Mouse (Mus musculus) kidney, embryonic 16.5 days (tissue): Measurements from ENCODE around the gene Stk40. TPM values are rescaled to one million over a fixed set of nuclear protein-coding genes. Genes with fewer than 3 reads are reported as not detected.

Experiments
- ATAC-seq: fragments of 200-750 bp; cut with Nextera tagmentation; 2 replicates; pipeline ENCODE4 v1.8.0; 2017; ENCODE audit warnings: moderate TSS enrichment; ENCODE audit not compliant: low FRiP score, low TSS enrichment
- H3K27ac ChIP-seq: fragments of 300-500 bp; sonication (generic); 2 replicates; pipeline ENCODE4 v1.5.1; 2014; ENCODE audit warnings: low read length
- H3K27me3 ChIP-seq: fragments of 300-500 bp; sonication (generic); 2 replicates; pipeline ENCODE4 v1.6.1; 2014; ENCODE audit warnings: low read length, control low read depth, mixed read lengths; ENCODE audit not compliant: insufficient read depth
- H3K36me3 ChIP-seq: fragments of 300-500 bp; sonication (generic); 2 replicates; pipeline ENCODE4 v1.6.1; 2014; ENCODE audit warnings: low read length, control low read depth, mixed read lengths; ENCODE audit not compliant: insufficient read depth
- H3K4me1 ChIP-seq: fragments of 300-500 bp; sonication (generic); 2 replicates; pipeline ENCODE4 v1.6.1; 2014; ENCODE audit warnings: low read length, control low read depth, mixed read lengths; ENCODE audit not compliant: insufficient read depth
- H3K4me2 ChIP-seq: fragments of 300-500 bp; sonication (generic); replicated peaks from 2 replicates; pipeline ENCODE4 v1.6.1; 2014; ENCODE audit warnings: low read depth, low read length
- H3K4me3 ChIP-seq: fragments of 300-500 bp; sonication (generic); 2 replicates; pipeline ENCODE4 v1.5.1; 2014; ENCODE audit warnings: mild to moderate bottlenecking, low read length
- H3K9ac ChIP-seq: fragments of 300-500 bp; sonication (generic); replicated peaks from 2 replicates; pipeline ENCODE4 v1.6.1; 2014; ENCODE audit warnings: low read length
- H3K9me3 ChIP-seq: fragments of 300-500 bp; sonication (generic); 2 replicates; pipeline ENCODE4 v1.6.1; 2016; ENCODE audit warnings: low read length, control low read depth
- WGBS: fragments of 180-500 bp; shearing (Covaris S2); extraction: QIAGEN DNeasy Blood & Tissue Kit; methylation state at CpG from one replicate; pipeline ENCODE4 v1.1.7; 2014; 5-methylcytosine and 5-hydroxymethylcytosine counted together
- polyA plus RNA-seq: library from polyadenylated mRNA; unstranded; fragments of >200 nt; fragmentation: Nextera tagmentation; extraction: Ambion mirVana; gene quantifications from 2 replicates; pipeline ENCODE4 v1.2.1, GENCODE M21; 2015

Stk40 gene
- 43.9 and 44.5 TPM in 2 replicates for polyA plus RNA-seq

DNA sequence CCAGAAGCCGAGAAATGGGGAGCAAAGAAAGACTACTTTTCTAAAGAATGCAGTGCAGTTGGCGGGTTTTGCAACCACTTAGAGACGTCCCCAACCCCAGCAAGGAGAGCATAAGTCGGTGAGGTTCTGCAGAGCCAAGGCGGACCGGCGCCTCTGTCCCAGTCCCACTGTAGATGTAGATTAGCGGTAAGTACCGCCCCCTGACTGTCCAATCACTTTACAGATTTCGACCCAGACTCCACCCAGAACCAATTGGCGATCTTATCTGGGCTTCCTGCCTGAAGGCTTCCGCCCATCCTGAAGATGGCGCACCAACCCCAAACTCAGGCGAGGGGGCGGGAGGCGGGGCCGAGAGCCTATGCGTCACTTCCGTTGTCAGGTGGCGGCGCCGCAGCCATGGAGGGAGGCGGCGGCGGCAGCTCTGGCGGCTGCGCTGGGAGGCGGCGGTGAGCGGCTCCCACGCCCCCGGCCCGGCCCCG is at the start of gene Stk40:
TSS of gene Stk40 (plus strand) at position 368 of the 479 bp plus-strand sequence.
- Histone ChIP-seq H3K9ac (peak within 1 kb of the TSS; percentile 73), H3K4me3 (peak within 1 kb of the TSS; percentile 67), H3K27me3 (no peaks in the 10 kb centered on the region), H3K27ac (peak within 1 kb of the TSS; percentile 84), H3K4me1 (peaks cover 44% of the 10 kb centered on the region), H3K9me3 (no peaks in the 10 kb centered on the region), H3K36me3 (0 out of 2 replicates have a peak, but pooled peaks cover 5% of the 10 kb centered on the region), H3K4me2 (peak within 1 kb of the TSS; percentile 98)
- 2% methylated on average over 34 of the region's 34 CpGs for WGBS
- peak; percentile 95 for ATAC-seq

DNA sequence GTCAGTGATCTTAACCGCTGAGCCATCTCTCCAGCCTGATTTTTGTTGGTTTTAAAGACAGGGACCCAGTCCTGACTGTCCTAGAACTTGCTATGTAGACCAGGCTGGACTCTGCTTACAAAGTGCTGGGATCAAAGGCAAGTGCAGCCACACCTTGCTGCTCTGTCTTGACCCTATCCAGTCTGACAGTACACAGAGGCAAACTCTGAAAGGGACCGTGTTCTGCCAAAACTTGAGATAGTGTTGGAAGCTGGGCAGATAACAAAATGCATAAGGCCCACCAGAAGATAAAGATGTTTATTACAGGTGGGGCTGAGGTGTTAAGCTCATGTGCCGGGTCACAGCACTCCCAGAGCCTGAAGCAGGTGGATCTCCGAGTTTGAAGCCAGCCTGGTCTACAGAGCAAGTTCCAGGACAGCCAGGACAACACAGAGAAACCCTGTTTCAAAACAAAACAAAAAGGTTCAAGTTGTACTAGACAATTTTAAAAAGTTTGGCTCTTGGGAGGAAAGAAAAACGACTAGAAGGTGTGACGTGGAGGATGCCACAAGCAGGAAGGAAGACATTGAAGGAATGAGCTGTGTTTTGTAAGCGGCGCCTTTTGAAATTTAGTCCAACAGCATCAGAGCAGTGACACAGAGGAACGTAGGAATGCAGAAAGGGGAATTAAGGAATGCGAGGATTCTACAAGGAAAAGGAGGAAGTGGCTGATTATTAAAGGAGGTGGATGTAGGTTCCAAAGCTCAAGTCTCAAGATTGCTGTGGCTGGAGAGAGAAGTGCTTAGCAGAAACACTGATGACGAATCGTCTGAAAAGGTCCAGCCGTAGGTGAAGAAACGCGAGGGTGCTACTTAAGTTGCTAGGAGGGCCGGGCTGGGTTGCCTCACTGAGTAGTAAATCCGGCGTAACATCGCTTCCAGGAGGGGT is 46.3 kb upstream of the Stk40 start:
- 13% methylated on average over 19 of the region's 19 CpGs for WGBS
- Histone ChIP-seq H3K9ac (peak overlapping the region; percentile 73), H3K4me1 (peaks cover 16% of the 10 kb centered on the region), H3K9me3 (no peaks in the 10 kb centered on the region), H3K36me3 (peaks cover 21% of the 10 kb centered on the region), H3K27ac (peak overlapping the region; percentile 73), H3K4me2 (peak overlapping the region; percentile 93), H3K4me3 (peak overlapping the region; percentile 84), H3K27me3 (no peaks in the 10 kb centered on the region)
- no peak for ATAC-seq

DNA sequence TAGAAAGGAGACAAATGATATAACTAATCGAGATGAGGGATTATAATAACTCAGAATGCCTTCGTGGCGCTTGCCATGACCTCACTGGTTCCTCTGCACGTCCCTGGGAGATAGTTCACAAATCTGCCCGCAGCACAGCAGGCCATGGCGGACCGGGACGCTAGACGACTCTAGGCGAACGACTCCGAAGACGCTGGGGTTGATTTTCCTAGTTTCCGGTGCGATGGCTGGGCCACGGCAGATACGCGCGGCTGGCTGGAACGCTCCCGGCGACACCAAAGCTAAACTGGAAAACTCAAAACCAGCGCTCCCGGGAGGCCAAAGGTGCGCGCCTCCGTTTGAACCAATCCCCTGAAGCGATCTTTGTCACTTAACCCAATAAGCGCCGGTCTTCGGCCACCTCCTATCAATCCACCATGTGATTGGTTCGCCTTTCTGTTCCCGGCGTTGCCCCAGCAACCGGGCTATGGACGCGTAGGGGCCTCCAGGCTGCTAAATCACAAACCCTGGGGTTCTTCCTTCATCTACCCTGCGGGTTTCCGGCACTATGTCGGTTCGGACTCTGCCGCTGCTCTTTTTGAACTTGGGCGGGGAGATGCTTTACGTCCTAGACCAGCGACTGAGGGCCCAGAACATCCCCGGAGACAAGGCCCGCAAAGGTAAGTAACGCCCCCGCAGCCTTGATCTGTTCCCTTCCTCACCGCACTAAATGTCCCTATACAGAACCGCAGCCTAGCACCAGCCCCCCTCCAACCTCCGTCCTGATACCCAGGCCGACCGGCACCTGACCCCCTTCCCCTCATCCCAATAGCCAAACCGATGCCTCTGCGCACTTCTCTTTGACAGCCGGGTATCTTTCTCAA is 45.4 kb upstream of the Stk40 start, which contains the start of gene Oscp1:
TSS of gene Oscp1 (plus strand) at position 432 of the 863 bp plus-strand sequence.
- H3K4me3 ChIP-seq = peak within 1 kb of the TSS; percentile 84
- no peaks in the 10 kb centered on the region for H3K9me3 ChIP-seq
- H3K9ac ChIP-seq = peak within 1 kb of the TSS; percentile 78
- WGBS = under 1% methylated on average over 57 of the region's 57 CpGs
- peak; percentile 98 for ATAC-seq
- no peaks in the 10 kb centered on the region for H3K27me3 ChIP-seq
- H3K36me3 ChIP-seq = peaks cover 16% of the 10 kb centered on the region
- peak within 1 kb of the TSS; percentile 93 for H3K4me2 ChIP-seq
- H3K4me1 ChIP-seq = peaks cover 16% of the 10 kb centered on the region
- H3K27ac ChIP-seq = peak within 1 kb of the TSS; percentile 73

DNA sequence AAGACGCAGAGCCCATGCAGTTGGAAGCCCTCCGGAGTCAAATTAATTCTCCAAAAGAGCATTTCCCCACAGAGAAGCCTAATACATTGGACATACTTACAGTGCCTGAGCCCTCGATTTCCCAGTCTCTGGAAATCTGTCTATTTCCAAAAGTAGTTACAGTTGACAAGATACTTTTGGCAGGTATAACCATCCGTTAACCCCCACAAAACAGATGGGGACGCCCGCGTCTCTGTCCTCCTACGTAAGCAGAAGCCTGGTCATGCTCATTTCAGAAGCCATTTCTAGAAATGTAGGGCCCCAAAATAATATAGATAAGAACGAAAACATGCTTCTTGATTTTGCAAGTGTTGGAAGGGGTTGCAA is 44.8 kb upstream of the Stk40 start:
- peaks cover 16% of the 10 kb centered on the region for H3K4me1 ChIP-seq
- H3K9me3 ChIP-seq = no peaks in the 10 kb centered on the region
- peaks cover 11% of the 10 kb centered on the region for H3K36me3 ChIP-seq
- peak overlapping the region; percentile 93 for H3K4me2 ChIP-seq
- 33% methylated on average over 9 of the region's 9 CpGs for WGBS
- H3K4me3 ChIP-seq = peak overlapping the region; percentile 84
- H3K27me3 ChIP-seq = no peaks in the 10 kb centered on the region
- no peak overlapping the region for H3K27ac ChIP-seq
- H3K9ac ChIP-seq = peak overlapping the region; percentile 78
- no peak for ATAC-seq

DNA sequence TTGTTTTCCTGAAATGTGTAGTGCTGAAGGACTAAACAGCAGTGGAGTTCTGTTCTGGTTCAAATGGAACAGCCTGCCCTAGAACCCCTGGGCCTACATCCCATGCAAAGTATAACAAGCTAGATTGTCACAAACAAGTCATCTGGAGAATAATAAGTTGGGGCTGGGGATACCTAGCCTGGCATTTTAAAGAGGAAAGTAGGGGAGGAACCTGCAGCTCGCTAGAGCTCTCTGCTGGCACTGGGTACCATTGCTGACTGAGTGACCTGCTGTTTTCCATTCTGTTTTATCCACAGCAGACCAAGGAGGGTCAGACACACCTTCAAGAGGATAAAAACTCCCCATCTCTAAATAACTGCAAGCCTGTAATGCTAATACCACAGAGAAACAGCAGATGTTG is 40.9 kb upstream of the Stk40 start:
- Histone ChIP-seq H3K4me2 (no peak overlapping the region), H3K4me3 (no peak overlapping the region), H3K27ac (no peak overlapping the region), H3K36me3 (no peaks in the 10 kb centered on the region), H3K4me1 (peaks cover 9% of the 10 kb centered on the region), H3K27me3 (no peaks in the 10 kb centered on the region), H3K9ac (no peak overlapping the region), H3K9me3 (no peaks in the 10 kb centered on the region)
- 37% methylated on average over 1 of the region's 1 CpGs for WGBS
- ATAC-seq = no peak

DNA sequence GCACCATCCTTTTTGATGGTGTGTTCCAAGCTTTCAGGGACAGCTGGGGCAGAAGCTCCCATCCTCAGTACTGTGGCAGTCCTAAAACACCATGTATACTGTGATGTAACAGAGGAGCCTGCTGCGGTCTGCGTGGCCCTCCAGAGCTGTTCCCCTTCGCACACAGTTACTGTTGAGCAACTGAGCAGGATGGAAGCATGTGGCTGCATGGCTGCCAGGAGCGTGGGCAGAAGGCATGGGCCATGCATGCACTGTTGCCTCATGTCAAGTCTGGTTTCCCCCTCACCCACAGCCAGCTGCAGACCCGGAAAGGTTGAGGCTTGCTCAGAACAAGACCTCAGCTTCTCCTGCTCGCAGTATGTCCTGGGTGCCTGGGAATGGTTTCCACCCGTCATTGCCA is 38.5 kb upstream of the Stk40 start:
- ATAC-seq = no peak
- H3K36me3 ChIP-seq = no peaks in the 10 kb centered on the region
- no peak overlapping the region for H3K4me3 ChIP-seq
- no peaks in the 10 kb centered on the region for H3K9me3 ChIP-seq
- no peak overlapping the region for H3K27ac ChIP-seq
- no peak overlapping the region for H3K9ac ChIP-seq
- 85% methylated on average over 7 of the region's 7 CpGs for WGBS
- no peaks in the 10 kb centered on the region for H3K4me1 ChIP-seq
- no peak overlapping the region for H3K4me2 ChIP-seq
- no peaks in the 10 kb centered on the region for H3K27me3 ChIP-seq

DNA sequence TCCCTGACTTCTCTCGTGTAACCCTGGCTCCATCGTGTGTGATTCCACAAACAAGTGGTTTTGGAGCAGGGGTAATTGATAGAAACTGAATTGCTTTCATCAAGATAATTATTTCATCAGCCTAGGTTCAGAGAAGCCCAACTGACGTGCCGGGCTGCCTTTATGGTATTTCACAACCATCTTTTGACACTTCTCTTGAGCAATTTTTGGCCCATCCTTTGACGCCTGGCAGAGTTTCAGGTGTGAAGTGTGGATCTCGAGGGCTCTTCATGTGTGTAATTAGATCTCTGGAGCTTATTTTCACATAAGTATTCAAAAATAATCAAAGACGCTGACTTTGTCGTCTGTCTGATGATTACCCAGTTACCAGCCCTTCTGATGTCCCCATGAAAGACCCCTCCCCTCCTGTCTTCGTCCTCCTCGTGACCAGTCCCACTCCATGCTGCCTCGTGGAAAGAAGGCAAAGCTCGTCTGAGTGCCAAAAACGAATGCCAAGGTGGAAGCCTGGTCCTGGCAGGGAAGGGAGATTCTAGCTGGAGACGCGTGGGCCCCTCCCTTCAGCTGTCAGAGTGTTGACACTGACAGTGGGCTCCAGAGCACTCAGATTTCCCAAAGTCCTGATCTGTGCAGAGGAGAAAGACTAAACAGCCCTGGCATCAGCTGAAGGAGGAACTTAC is 36.2 kb upstream of the Stk40 start:
- H3K27me3 ChIP-seq = no peaks in the 10 kb centered on the region
- WGBS = 55% methylated on average over 15 of the region's 15 CpGs
- no peak overlapping the region for H3K9ac ChIP-seq
- ATAC-seq = no peak
- no peak overlapping the region for H3K27ac ChIP-seq
- no peak overlapping the region for H3K4me2 ChIP-seq
- H3K4me1 ChIP-seq = no peaks in the 10 kb centered on the region
- no peak overlapping the region for H3K4me3 ChIP-seq
- H3K36me3 ChIP-seq = no peaks in the 10 kb centered on the region
- H3K9me3 ChIP-seq = no peaks in the 10 kb centered on the region

DNA sequence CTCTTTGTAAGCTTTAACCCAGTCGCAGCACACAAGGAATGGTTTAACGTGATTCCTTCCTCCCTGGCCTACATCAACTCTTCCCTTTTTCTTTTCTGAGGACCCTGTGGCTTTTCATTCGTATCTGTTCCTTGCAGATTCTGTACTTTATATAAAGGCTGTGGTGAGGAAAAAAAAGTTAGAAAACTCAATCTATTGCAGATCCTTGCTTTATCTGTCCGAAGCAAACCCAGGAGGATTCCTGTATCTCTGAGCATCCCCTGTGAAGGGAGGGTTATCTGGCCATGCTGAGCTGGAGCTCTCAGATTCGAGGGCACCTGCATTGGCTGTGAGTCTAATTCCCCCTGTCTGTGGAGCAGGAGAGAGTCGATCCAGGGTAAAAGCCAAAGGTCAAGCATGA is 34.9 kb upstream of the Stk40 start:
- Histone ChIP-seq H3K27me3 (no peaks in the 10 kb centered on the region), H3K27ac (no peak overlapping the region), H3K4me2 (no peak overlapping the region), H3K36me3 (no peaks in the 10 kb centered on the region), H3K9ac (no peak overlapping the region), H3K4me3 (no peak overlapping the region), H3K4me1 (no peaks in the 10 kb centered on the region), H3K9me3 (no peaks in the 10 kb centered on the region)
- WGBS = 87% methylated on average over 6 of the region's 6 CpGs
- no peak for ATAC-seq

DNA sequence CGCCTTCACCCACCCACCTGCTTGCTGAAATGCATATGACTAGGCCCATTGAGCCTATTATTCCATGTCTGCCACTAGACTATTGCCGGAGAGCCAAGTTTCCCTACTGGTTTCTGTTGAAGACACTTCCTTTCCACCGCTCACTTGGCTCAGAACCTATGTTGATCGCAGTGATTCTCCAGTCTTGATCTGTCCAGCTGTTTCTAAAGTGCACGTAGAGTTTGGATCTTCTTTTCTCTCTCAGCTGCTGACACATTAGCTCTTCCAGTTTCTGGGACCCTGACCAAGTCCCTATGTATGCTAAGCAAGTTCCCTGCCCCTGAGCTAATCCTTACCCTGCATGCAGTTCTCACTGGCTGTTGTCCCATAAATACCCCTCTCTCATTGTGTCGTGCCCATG is 25.9 kb upstream of the Stk40 start:
- H3K9ac ChIP-seq = no peak overlapping the region
- 85% methylated on average over 6 of the region's 6 CpGs for WGBS
- H3K27me3 ChIP-seq = no peaks in the 10 kb centered on the region
- no peaks in the 10 kb centered on the region for H3K9me3 ChIP-seq
- ATAC-seq = no peak
- H3K4me1 ChIP-seq = no peaks in the 10 kb centered on the region
- no peak overlapping the region for H3K4me3 ChIP-seq
- no peak overlapping the region for H3K27ac ChIP-seq
- H3K4me2 ChIP-seq = no peak overlapping the region
- H3K36me3 ChIP-seq = 0 out of 2 replicates have a peak, but pooled peaks cover 2% of the 10 kb centered on the region
